Mouse (Mus musculus): ENCODE measurements around the gene Plk3. TPM values are rescaled to one million over a fixed set of nuclear protein-coding genes. Genes with fewer than 3 reads are reported as not detected.
A peak's percentile ranks its signal among the peaks of the same experiment; 100 is the strongest.

Plk3 gene
- polyA plus RNA-seq, 1 experiment from 2014 or later = 2.2 TPM

DNA sequence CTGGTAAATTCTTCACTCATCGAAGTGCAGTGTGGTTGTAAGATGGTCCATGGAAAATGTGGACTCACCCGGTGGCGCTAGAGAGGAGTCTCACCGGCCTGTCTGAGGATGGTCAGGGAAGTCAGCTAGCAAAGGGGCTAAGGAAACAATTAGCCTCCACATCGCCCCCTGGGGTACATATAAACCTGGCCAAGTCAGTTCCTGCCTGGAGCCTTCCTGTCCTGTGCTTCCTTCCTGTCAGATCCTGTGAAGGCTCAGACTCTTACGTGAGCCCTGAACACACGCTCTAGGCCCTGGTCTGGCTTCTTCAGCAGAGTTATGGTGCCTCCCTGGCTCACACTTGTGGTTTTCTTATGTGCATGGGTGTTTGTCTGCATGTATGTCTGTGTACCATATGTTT is 32.5 kb downstream of the Plk3 start:
- Histone ChIP-seq H3K9ac (ENCODE audit: low read length) (no peak overlapping the region), H3K4me2 (ENCODE audit: low read depth, low read length) (no peak overlapping the region), H3K36me3 (ENCODE audit: control insufficient read depth, insufficient read depth) (no peaks in the 10 kb centered on the region), H3K9me3 (replicated peaks; ENCODE audit: control insufficient read depth, low read length) (no peaks in the 10 kb centered on the region), H3K27me3 (ENCODE audit: control insufficient read depth, insufficient read depth, low read length) (no peaks in the 10 kb centered on the region), H3K4me1 (ENCODE audit: control insufficient read depth, insufficient read depth, low read length) (0 out of 2 replicates have a peak, but pooled peaks cover 1% of the 10 kb centered on the region), H3K4me3 (ENCODE audit: low read length) (no peak overlapping the region), H3K27ac (ENCODE audit: low read length) (no peak overlapping the region)
- 0 out of 2 replicates have a peak, but pooled peaks have one; percentile 40 for ATAC-seq (replicated peaks; ENCODE audit: extremely low read depth, insufficient read depth, low FRiP score)
- 51% methylated on average over 7 of the region's 7 CpGs for WGBS

DNA sequence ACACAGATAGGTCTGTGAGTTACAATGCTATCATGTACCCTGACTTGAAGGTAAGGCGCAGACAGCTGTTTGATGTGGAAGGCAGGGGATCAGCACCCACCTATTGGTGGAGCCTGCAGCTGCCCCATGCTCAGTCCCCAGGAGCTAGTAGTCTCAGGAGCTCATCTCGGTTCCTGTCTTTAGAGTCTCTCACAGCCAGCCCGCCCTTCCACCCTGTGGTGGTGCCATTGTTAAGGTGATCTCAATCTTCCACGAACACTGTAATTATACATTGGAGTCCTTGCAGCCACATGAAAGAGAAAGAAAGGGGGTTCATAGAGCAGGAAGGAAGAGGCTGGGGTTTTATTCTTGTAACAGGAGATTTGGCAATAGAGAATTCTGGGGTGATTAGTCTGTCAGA is 33.7 kb downstream of the Plk3 start:
- H3K9ac ChIP-seq (ENCODE audit: low read length) = no peak overlapping the region
- H3K27ac ChIP-seq (ENCODE audit: low read length) = no peak overlapping the region
- H3K36me3 ChIP-seq (ENCODE audit: control insufficient read depth, insufficient read depth) = no peaks in the 10 kb centered on the region
- H3K4me3 ChIP-seq (ENCODE audit: low read length) = no peak overlapping the region
- ATAC-seq (replicated peaks; ENCODE audit: extremely low read depth, insufficient read depth, low FRiP score) = no peak
- 0 out of 2 replicates have a peak, but pooled peaks cover 4% of the 10 kb centered on the region for H3K4me1 ChIP-seq (ENCODE audit: control insufficient read depth, insufficient read depth, low read length)
- H3K27me3 ChIP-seq (ENCODE audit: control insufficient read depth, insufficient read depth, low read length) = no peaks in the 10 kb centered on the region
- no peak overlapping the region for H3K4me2 ChIP-seq (ENCODE audit: low read depth, low read length)
- no peaks in the 10 kb centered on the region for H3K9me3 ChIP-seq (replicated peaks; ENCODE audit: control insufficient read depth, low read length)
- WGBS = 78% methylated on average over 4 of the region's 4 CpGs

DNA sequence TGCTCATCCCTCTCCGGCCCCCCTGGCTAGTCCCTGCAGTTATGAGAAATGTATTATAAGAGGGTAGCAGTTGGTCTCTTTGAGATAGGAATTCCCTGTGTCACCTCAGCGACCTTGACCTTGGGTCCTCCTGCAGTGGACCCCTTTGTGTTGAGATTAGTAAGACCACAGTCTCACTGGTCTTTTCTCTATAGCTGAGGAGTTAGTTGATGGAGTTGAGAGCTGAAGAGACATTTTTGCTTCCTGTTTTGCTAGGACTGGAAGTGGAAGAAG is 35.1 kb downstream of the Plk3 start:
- Histone ChIP-seq H3K4me2 (ENCODE audit: low read depth, low read length) (no peak overlapping the region), H3K9ac (ENCODE audit: low read length) (no peak overlapping the region), H3K27ac (ENCODE audit: low read length) (no peak overlapping the region), H3K27me3 (ENCODE audit: control insufficient read depth, insufficient read depth, low read length) (no peaks in the 10 kb centered on the region), H3K36me3 (ENCODE audit: control insufficient read depth, insufficient read depth) (no peaks in the 10 kb centered on the region), H3K4me3 (ENCODE audit: low read length) (no peak overlapping the region), H3K9me3 (replicated peaks; ENCODE audit: control insufficient read depth, low read length) (no peaks in the 10 kb centered on the region), H3K4me1 (ENCODE audit: control insufficient read depth, insufficient read depth, low read length) (0 out of 2 replicates have a peak, but pooled peaks cover 4% of the 10 kb centered on the region)
- ATAC-seq (replicated peaks; ENCODE audit: extremely low read depth, insufficient read depth, low FRiP score) = no peak
- WGBS = 68% methylated on average over 2 of the region's 2 CpGs

DNA sequence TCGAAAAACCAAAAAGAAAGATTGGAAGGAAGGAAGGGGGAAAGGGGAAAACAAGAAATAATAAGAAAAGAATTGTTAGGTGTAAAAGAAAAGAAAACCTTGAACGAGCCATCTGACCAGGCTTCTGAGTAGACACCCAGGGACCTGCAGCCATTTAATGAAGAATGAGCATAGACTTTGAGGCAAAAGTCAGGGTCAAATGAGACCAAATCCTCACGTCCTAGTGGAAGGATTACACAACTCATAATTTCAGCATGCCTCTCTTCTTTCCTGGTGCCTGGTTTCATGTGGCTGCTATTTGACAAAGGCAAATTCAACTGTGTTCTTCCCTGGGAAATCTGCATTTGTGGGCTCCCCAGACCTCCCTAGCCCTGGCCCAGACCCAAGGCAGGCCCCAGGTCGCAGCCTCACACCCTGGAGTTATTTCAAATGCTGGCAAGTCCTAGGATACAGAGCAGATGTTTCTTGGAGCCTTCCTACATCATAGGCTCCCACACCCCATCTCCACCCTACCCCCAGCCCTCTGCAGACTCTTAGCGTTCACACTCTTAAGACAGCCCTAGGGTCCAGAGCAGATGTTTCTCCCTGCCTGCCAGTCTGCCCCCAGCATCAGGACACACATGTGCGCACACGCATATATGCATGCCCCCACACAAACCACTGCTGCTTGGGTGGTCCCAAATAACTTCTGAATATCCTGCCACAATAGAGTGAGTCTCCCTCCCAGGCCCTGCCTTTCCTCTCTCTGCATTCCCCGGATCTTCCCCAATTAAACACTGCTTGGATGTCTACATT is 35.6 kb downstream of the Plk3 start:
- Histone ChIP-seq H3K9ac (ENCODE audit: low read length) (no peak overlapping the region), H3K27me3 (ENCODE audit: control insufficient read depth, insufficient read depth, low read length) (no peaks in the 10 kb centered on the region), H3K36me3 (ENCODE audit: control insufficient read depth, insufficient read depth) (no peaks in the 10 kb centered on the region), H3K4me3 (ENCODE audit: low read length) (no peak overlapping the region), H3K9me3 (replicated peaks; ENCODE audit: control insufficient read depth, low read length) (no peaks in the 10 kb centered on the region), H3K4me1 (ENCODE audit: control insufficient read depth, insufficient read depth, low read length) (0 out of 2 replicates have a peak, but pooled peaks cover 4% of the 10 kb centered on the region), H3K27ac (ENCODE audit: low read length) (no peak overlapping the region), H3K4me2 (ENCODE audit: low read depth, low read length) (no peak overlapping the region)
- 68% methylated on average over 8 of the region's 8 CpGs for WGBS
- no peak for ATAC-seq (replicated peaks; ENCODE audit: extremely low read depth, insufficient read depth, low FRiP score)

DNA sequence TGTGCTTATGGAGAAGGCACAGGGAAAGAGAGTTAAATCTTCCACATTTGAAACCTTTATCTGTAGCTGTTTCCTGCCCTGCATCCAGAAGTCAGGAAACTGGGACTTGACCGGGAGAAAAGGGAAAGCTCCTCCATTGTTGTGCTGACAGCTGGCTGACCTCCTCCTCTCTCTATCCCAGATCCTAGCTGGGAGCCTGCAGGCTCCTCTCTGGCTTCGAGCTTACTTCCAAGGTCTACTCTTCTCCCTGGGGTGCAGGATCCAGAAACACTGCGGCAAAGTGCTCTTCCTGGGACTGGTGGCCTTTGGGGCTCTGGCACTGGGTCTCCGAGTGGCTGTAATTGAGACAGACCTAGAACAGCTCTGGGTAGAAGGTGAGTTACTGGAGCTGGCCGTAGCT is 37.1 kb downstream of the Plk3 start:
- Histone ChIP-seq H3K9me3 (replicated peaks; ENCODE audit: control insufficient read depth, low read length) (no peaks in the 10 kb centered on the region), H3K27me3 (ENCODE audit: control insufficient read depth, insufficient read depth, low read length) (no peaks in the 10 kb centered on the region), H3K4me3 (ENCODE audit: low read length) (peak overlapping the region; percentile 50), H3K4me1 (ENCODE audit: control insufficient read depth, insufficient read depth, low read length) (0 out of 2 replicates have a peak, but pooled peaks cover 4% of the 10 kb centered on the region), H3K36me3 (ENCODE audit: control insufficient read depth, insufficient read depth) (no peaks in the 10 kb centered on the region), H3K9ac (ENCODE audit: low read length) (peak overlapping the region; percentile 63), H3K4me2 (ENCODE audit: low read depth, low read length) (peak overlapping the region; percentile 66), H3K27ac (ENCODE audit: low read length) (peak overlapping the region; percentile 61)
- 15% methylated on average over 5 of the region's 5 CpGs for WGBS
- no peak for ATAC-seq (replicated peaks; ENCODE audit: extremely low read depth, insufficient read depth, low FRiP score)

DNA sequence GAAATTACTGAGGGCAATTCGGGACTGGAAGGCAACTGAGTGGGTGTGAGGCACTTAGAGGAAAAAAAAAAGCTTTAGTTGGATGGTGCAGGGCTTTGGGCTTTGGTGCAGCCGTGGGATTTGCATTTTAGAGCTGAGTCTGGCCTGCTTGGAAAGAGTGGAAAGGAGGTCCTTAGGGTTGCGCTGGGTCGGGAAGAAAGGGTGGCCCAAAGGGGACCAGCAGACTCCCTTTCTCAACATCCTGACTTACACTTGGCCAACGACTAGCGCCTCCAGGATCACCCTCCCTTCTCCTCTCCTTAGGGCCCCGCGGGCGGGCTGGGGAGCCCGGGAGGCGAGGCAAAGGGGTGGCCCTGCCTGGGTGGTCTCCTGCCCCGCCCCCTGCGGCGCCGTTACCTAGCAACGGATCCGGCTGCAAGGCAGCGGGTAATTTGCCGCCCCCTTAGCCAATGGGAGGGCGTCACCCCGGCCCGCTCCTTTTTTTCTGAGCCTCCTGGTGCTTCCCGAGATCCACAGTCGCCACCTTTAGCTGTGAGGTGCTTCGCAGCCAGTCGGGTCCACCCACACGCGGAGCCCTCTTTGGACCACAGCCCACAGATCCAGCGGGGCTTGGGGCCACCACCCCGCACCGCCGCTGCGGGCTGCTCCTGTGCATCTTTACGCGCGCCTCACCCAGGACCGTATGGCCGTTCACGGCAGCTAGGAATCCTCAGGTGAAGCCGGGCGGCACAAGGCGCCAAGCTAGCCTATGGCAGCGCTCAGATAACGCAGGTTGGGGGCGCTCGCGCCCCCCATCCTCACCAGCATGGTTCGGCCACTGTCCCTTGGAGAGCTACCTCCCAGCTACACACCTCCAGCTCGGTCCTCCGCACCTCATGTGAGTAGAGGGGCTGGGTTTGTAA is 38.0 kb downstream of the Plk3 start, which contains the start of gene Ptch2:
Gene Ptch2, plus strand, starts transcription at position 525 of the 902 bp plus-strand sequence.
- Histone ChIP-seq H3K4me1 (ENCODE audit: control insufficient read depth, insufficient read depth, low read length) (0 out of 2 replicates have a peak, but pooled peaks cover 4% of the 10 kb centered on the region), H3K27me3 (ENCODE audit: control insufficient read depth, insufficient read depth, low read length) (no peaks in the 10 kb centered on the region), H3K9ac (ENCODE audit: low read length) (peak within 1 kb of the TSS; percentile 63), H3K4me2 (ENCODE audit: low read depth, low read length) (peak within 1 kb of the TSS; percentile 66), H3K27ac (ENCODE audit: low read length) (peak within 1 kb of the TSS; percentile 61), H3K36me3 (ENCODE audit: control insufficient read depth, insufficient read depth) (no peaks in the 10 kb centered on the region), H3K4me3 (ENCODE audit: low read length) (peak within 1 kb of the TSS; percentile 50), H3K9me3 (replicated peaks; ENCODE audit: control insufficient read depth, low read length) (no peaks in the 10 kb centered on the region)
- peak; percentile 71 for ATAC-seq (replicated peaks; ENCODE audit: extremely low read depth, insufficient read depth, low FRiP score)
- WGBS = 1% methylated on average over 46 of the region's 50 CpGs

DNA sequence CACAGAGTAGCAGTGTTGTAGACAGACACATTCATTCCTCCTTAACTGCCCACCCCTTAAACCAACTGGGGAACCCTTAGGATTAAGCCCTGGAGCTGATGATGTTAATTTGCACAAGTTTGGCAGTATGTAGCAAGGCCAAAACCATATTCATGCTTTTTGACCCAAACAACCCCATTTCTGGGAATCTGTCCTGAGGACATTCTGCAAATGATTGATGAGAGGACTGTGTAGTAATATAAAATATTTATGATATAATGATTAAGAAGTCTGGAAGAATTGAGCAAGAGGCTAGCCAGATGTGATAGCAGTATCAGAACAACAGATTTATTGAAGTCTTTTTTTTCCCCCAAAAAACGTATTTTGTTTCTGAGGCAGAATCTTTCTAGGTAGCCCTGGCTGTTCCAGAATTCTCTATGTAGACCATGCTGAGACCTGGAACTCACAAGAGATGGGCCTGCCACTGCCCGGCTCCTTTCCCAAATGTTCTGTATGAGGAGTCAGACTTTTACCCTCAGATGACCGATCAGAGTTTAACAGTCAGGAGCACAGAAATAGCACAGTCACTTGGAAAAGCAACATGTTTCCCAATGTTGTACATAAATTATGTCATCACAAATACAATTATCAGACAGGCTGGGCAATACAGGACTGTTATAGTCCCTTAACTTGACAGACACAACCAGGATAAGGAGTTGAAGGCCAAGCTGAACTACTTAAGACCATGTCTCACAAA is 39.0 kb downstream of the Plk3 start:
- no peak overlapping the region for H3K27ac ChIP-seq (ENCODE audit: low read length)

DNA sequence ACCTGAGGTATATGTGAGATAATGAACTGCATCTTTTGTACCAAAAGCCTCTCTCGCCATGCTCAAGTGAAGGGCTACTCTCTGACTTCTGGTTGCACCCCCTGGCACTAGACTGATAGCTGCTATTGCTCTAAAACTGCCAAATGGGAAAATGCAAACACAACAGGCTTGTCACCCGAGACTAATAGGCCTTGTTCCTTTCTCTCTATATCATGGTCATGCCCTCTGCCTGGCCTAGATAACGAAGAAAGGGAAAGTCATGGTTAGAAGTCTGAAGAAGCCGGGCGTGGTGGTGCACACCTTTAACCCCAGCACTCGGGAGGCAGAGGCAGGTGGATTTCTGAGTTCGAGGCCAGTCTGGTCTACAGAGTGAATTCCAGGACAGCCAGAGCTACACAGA is 43.2 kb downstream of the Plk3 start:
- Histone ChIP-seq H3K36me3 (ENCODE audit: control insufficient read depth, insufficient read depth) (peaks cover 4% of the 10 kb centered on the region; the same call in 1 of the 2 replicates), H3K27me3 (ENCODE audit: control insufficient read depth, insufficient read depth, low read length) (no peaks in the 10 kb centered on the region), H3K27ac (ENCODE audit: low read length) (no peak overlapping the region), H3K4me3 (ENCODE audit: low read length) (no peak overlapping the region), H3K9me3 (replicated peaks; ENCODE audit: control insufficient read depth, low read length) (no peaks in the 10 kb centered on the region), H3K4me2 (ENCODE audit: low read depth, low read length) (no peak overlapping the region), H3K4me1 (ENCODE audit: control insufficient read depth, insufficient read depth, low read length) (no peaks in the 10 kb centered on the region), H3K9ac (ENCODE audit: low read length) (no peak overlapping the region)
- 71% methylated on average over 7 of the region's 7 CpGs for WGBS
- no peak for ATAC-seq (replicated peaks; ENCODE audit: extremely low read depth, insufficient read depth, low FRiP score)

More for the DNA sequence above, 39.0 kb downstream of the Plk3 start:
- 68% methylated on average over 3 of the region's 3 CpGs for WGBS
- H3K4me3 ChIP-seq (ENCODE audit: low read length) = no peak overlapping the region
- H3K4me1 ChIP-seq (ENCODE audit: control insufficient read depth, insufficient read depth, low read length) = 0 out of 2 replicates have a peak, but pooled peaks cover 4% of the 10 kb centered on the region
- H3K9ac ChIP-seq (ENCODE audit: low read length) = no peak overlapping the region
- no peaks in the 10 kb centered on the region for H3K27me3 ChIP-seq (ENCODE audit: control insufficient read depth, insufficient read depth, low read length)
- no peak overlapping the region for H3K4me2 ChIP-seq (ENCODE audit: low read depth, low read length)
- H3K9me3 ChIP-seq (replicated peaks; ENCODE audit: control insufficient read depth, low read length) = no peaks in the 10 kb centered on the region
- ATAC-seq (replicated peaks; ENCODE audit: extremely low read depth, insufficient read depth, low FRiP score) = no peak
- H3K36me3 ChIP-seq (ENCODE audit: control insufficient read depth, insufficient read depth) = no peaks in the 10 kb centered on the region
